Mouse (Mus musculus) cerebellum, postnatal 14 days (tissue): ENCODE measurements around the gene Atp8a1.

Experiments
- DNase-seq, 2 experiments: peaks; one replicate each; pipeline ENCODE4 v3.0.0; 2021; ENCODE audit warnings: mixed read lengths in 2 of 2

Gene Atp8a1

DNA sequence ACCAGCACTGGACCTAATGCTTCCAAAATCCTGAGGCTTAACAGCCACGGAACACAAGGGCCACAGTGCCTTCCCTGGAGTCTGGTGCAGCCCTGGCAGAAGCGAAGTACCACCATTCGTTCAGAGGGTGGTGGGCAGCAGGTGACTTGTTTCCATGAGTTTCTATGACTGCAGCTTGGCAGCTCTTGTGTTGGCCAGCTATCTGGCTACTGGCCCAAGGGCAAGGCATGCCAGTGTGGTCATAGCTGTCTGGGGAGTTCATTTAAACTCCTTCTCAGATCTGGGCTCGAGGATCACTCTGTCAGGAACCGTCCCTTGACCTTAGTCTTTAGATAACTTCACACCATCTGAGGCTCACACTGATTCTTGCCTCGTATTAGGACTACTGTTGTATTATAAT, 89.1 kb downstream of the Atp8a1 start:
- DNase-seq: peak; percentile 50 to 61

DNA sequence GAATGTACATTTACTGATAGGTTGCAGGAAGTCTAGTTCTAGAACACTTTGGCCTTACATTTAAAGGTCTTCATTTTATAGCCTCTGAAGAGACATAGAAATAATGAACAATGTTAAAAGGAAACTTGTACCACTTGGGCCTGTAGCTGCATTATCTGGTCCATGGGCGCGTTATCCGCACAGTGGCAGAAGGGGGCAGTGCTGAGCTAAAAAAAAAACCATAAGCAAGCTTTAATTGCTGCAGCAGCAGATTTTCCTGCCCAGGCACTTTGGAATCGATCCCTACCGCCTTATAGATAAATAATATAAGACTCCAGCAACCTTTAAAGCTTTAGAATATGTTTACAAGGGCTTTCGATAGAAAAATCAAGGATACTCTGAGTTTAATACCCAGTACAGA, 91.1 kb downstream of the Atp8a1 start:
- DNase-seq: peak; percentile 70 to 71

DNA sequence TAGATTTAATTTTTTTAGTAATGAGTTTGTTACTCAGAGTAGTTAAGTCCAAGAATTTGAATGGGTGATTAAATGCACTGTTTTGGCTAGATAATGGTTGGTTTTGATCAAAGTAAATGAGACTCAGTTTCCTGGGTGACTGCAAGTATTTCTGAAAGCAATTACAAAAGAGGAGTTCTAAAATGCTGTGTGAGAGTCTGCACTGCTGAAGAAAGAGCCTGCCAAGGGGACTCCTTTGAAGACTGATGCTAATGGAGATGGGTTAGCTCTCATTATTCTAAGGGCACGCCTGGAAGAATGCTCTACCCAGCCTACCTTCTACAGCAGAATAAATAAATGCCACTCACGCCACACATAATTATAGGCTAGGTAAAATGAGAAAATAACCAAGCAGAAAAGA, 94.2 kb downstream of the Atp8a1 start:
- no peak for DNase-seq

DNA sequence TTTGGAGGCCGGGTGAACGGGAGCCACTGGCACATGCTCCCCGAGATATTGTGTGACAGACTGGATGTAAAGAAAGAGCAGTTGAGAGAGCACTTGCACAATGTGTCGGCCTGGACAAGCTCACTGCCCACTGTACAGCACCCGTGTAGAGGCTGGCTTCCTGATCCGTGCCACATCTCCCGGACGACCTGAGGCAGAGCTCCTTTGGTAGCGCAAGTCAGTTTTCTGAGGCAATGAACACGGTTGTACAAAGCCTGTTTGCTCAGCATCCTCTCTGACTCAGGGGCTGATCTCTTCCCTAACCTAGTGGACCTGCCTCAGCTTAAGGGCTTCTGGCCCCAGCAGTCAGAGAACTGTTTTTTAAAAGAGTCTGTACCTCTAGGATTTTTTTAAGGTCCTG, 94.6 kb downstream of the Atp8a1 start:
- peak; percentile 13 to 18 for DNase-seq

DNA sequence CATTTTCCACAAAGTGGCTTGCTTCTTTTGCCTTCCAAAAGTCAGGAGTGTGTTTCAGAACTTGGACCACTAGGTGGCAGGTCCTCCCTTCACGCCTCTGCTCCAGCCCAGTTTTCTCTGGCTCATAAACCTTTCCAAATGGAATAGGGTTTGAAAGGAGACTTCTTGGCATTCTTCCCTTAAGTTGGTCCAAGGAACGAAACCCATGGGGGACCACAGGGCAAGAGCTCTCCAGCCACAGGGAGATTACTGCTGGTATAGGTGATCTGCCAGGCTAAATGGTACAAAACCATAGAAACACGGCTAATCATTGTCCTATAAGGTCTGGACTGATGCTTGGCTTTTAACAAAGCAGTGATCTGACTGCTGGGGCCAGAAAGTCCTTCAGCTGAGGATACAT, 95.2 kb downstream of the Atp8a1 start:
- peak; percentile 74 to 77 for DNase-seq

DNA sequence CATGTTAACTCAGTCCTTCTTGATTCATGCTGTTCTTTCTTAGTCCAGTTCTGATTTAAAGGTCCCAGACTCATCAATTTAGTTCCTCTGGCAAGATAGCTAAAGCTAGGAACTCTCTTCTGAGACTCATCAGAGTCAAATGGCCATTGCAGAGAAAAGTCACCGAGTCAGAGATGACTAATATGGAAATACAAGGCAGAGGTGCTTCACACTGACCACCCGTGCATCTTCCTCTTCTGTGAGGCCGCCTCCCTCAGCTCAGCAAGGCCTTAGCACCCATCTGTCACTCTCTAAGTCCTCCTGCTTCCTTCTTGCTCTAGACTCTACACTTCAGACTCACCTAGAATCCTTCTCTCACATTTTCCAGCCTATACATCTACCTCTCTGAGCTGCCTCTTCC, 108.0 kb downstream of the Atp8a1 start:
- DNase-seq: no peak

DNA sequence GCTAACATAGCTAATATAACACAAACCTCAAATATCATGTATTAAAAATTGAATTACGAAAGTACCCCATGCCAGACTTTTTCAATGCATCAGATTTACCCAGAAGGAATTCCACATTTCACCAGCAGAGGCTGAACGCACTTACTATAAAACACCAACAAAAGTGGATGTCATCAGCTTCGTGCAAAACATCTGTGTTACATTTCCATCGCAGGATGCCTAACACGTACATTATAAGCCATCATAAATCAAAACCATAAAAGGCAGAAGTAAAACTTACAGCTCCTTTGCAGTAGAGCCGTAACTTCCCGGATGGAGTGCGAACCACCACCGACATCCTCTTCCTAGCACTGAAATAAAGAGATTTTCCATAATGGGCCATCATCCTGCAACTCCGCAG, 109.1 kb downstream of the Atp8a1 start:
- no peak for DNase-seq

DNA sequence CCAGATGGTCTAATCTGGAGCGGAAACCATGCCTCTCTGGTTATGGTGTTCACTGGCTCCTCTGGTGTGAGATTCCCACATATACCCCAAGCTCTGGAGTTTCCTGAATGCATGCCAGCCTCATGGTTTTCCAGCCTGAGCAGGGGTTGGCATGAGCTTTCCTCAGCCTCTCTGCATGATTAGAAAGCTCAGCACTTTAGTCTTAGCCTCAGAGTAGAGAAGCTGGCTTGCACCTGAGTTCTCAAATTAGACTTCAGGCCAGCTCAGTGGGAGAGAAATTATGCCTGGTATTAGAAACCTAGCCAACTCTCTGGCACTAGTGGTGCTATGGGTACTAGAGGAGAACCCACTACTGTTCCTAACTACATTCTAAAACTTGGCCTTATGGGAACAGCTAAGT, 111.5 kb downstream of the Atp8a1 start:
- DNase-seq: peak; percentile 23 to 57

DNA sequence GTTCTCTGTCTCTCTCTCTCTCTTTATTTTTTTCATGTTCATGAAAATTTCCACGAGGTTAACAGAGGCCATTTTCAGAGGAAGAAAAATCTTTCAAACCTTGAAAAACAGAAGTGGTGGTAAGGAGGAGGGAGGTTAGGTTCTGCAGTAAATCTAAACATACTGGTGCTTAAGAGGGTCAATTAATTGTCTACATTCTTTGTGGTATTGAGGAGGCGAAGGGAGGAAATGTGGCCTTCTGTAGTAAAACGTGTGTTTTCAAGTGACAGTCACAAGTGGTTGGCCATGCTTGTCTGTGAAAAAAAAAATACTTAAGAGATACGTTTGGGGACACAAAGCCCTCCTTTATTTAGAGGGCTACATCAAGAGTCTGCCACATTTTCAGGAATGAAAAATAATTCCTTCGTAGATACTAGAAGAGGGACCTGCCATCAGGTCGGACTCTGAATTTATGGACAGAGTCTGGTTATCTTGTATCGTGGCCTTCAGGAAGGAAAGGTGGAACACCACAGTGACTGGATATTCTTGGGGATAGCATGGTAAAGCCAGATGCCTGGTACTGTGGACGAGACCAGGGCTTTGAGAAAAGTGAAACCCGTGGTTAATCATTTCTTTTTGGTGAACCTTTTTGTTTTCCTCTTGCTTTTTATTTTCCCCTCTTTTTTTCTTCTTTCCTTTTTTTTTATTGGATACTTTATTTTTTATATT, 113.5 kb downstream of the Atp8a1 start:
- no peak for DNase-seq

DNA sequence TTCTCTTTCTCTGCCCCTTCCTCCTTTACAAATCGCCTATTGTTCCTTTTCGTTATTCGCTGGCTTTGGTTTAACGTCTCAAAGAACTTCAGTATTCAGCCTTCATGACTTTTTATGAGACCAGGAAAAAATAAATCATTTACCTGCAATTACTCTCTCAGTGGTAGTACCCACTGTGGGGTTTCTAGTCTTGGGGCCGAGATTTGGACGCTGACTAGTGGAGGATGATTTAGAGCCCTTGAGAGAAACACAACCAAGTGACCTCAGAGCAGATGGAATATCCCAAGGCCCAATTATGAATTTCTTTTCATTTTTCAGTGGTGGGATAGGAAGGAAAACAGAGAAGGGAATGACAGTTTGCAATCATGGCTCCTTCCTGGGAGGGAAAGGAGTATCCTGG, 114.1 kb downstream of the Atp8a1 start:
- DNase-seq: no peak

DNA sequence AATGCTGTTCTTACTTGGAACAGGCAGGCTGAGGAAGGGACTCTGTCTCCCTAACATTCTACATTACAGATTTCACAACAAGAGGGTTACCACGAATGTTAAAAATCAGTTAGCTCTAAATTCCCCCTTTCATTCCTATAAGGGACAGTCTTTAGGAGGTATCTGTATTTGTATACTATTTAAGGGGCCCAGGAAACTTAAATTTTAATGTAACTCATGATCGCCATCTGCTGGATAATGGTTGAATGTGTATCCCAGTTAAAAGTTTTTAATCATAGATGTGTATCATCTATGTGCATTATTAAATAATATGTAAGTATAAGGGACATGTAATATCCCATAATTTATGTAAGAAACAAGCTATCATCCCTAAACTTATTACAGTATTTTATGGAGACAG, 119.5 kb downstream of the Atp8a1 start:
- peak in 1 of 2 experiments; percentile 27 for DNase-seq

DNA sequence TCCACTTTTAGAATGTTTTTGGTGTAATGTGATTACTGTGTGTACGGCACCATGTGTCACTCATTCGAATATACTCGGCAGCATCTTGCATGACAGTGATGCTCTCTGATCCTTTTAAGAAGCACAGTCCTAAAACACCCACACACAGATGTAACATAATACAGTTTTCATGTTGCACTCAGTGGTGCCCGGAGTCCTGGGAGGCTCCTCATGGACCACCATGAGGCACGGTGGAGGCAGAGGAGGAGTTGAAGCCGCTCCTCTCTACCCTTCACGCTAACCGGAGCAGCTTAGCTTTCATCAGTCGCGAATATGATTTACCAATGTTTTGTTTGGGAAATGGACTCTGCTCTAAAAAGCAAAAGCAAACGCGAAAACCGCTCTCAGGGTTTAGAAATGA, 120.4 kb downstream of the Atp8a1 start:
- DNase-seq: no peak

DNA sequence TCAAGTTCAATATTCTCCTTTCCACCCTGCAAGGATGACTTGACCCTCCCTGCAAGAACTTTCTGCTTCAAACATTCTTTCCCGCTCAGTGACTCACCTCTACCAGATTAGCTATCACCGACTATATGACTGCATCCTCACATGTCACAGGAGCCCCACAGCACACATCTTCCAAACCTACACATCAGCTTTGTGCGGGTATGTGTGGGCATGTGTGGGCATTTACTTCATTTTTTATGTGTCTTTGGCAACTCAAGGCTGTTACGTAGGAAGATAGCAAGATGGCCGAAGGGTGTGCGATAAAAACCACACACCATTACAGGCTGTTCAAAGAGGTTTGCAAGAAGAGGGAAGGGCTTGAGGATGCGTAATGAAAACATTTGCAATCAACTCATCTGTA, 145.6 kb downstream of the Atp8a1 start:
- DNase-seq: no peak

DNA sequence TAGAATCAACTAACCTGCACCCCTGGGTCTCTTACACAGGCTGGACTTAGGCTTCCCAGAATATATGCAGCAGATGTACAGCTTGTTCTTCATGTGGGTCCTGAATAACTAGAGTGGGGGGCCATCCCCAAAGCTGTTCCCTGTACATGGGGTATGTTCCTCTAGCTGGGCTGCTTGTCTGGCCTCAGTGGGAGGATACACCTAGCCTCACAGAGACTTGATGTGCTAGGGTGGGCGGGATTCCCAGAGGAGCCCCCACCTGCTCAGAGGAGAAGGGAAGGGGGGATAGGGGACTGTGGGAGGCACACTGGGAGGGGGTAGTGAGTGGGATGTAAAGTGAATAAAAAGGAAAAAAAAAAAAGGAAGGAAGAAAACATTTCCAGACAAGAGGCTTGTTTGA, 147.8 kb downstream of the Atp8a1 start:
- no peak for DNase-seq

DNA sequence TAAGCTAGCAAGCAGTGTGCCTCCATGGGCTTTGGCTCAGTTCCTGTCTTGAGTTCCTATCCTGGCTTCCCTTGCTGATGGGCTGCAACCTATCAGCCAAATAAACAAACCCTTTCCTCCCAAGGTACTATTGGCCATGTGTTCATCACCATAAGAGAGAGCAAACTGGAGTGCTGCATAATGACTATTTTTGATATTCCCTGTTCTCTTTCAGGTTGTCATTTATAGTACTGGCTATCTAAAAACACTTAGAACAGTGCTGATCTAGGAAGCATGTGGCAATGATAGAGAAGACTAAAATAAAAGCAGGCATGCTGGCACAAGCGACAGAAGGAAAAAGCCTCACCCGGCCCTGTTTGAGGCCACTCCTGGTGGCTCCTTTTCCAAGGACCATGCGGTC, 149.1 kb downstream of the Atp8a1 start:
- DNase-seq: no peak

DNA sequence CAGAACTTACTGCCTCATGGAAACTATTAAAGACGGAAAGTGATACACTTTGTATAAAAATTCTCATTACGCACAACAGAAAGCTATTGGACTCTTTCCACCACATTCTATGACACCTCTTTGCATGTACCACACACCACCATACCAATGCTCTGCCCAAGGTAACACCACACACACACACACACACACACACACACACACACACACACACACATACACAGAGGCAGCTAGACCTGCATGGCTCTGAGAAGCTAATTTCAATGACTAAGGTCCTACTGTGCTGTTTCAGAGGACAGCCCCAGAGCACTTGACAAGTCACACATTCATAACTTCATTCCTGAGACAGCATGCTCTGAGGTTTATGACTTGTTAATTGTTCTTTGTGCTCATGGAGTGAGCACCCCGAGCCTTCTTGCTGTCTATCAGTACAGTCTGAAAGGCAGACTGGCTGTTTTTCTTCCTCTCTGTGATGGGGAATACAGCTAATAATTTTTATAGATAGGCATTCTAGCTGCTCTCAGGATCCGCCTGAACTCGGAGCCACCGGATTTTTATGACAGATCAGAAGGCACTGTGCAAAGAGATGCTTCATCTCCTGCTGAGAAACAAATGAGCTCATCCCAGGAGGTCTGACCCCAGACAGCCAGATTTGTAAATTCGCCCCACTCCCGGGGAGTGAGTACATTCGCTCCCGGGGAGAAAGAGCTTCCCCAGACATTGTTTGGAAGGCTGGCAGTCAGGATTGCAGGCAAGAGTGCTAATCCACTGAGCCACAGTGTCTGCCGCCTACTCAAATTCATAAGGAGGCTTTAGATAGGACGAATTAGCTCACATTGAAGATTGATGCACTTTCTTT, 150.3 kb downstream of the Atp8a1 start:
- peak in 1 of 2 experiments; percentile 36 for DNase-seq

DNA sequence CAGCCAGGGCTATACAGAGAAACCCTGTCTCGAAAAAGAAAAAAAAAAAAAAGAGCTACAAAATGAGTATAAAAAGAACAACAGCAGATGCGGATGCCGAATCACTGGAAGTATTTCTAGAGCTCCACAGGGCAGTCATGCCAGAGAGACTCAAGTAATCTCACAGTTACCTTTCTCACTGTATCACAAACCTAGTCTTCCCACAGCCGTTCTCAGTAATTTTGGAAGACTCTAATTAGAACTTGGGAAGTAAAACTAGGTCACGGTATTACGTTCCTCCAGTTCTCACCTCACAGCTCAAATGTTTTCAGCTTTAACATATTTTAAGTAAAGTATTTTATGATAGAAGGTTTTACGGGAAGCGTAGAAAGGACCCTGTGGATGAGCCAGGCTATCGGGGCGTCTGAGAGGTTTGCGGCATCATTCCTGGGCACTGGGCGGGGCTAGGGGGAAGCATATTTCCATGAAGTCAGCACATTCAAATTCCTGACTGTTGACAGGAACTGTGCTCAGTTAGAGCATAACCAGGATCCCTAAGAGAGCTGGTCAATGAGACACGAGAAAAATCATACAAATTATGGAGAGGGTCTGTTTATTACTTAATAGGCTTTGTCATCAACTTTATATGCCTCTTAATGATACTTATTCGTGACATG, 152.1 kb downstream of the Atp8a1 start:
- no peak for DNase-seq

DNA sequence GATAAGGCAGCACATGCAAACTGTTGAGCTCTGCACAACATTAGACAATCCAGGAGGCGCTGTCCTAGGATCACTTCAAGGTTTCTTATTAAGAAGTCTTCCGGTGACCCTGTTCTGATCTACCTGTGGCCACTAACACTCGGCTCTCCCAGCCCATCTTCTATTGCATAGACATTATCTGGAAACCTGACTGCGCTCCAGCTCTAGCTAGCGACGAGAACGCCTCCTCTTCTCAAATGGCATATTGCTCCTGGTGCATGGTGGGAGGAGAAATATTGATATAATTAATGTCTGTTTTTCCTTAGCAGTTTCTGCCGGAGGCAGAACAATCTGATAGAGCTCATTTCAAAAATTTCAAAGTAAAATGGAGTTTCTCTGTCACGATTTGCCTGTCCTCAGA, 156.9 kb downstream of the Atp8a1 start:
- DNase-seq: no peak

DNA sequence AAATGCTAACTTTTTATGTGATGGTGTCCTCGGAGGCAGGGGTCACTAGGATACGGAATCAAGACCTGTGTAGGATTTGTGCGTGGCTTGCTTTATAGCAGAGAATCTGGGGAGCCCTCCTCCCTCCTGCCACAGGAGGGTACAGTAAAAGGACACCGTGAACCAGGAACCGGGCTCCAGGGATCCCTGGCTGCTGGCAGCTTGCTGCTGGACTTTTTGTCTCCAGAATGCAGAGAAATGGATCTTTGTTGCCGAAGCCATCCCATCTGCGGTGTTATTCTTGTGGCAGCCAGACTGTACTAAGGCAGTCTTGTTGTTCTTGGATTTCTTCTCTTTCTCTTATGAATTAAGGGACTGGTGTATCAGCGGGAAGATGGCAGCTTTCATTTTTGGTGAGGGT, 159.2 kb downstream of the Atp8a1 start:
- no peak for DNase-seq

DNA sequence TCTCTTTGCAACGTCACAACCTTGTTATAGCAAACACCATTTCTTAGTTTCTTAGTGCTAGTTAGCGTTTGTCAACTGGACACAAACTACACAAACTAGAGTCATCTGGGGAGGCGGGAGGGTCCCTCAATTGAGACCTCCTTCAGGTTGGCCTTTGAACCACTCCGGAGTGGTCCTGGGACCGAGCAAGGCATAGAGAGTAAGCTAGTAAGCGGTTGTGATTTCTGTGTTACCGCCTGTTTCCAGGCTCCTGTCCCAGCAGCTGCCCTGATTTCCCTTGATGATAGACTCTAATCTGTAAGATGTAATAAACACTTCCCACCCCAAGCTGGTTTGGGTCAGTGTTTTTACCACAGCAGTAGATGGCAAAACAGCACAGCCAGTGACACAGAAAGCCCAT, 161.3 kb downstream of the Atp8a1 start:
- no peak for DNase-seq

DNA sequence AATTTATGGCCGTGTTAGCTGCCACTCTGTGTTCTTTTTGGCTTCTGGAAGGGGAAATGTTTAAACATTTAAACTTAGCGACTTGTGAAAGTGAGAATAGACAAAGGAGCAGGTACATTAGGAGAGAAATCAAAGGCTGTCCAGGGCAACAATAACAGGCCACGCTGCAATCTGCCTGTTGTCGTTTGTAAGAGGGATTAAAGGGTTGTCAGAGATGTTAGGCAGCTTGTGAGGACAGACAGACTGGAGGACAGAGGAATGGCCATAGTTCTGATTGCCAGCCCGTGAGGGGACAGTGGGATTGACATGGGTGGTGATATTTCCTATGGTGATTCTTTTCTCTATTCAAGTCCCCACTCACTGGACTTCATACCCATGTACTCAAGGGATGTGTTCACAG, 161.8 kb downstream of the Atp8a1 start:
- DNase-seq: no peak

DNA sequence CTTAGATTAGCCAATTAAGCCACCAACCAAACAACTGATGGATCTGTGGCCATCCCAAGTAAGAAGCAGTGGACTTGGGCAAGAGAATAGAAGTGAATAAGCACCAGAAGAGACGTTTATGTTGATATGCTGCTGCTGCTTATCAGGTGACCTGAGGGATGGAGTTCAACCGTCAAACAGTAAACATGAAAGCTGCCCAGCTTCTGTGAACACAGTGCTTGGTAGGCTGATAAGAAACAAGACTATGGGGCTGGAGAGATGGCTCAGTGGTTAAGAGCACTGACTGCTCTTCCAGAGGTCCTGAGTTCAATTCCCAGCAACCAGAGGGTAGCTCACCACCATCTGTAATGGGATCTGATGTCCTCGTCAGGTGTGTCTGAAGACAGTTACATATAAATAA, 168.4 kb downstream of the Atp8a1 start:
- no peak for DNase-seq

DNA sequence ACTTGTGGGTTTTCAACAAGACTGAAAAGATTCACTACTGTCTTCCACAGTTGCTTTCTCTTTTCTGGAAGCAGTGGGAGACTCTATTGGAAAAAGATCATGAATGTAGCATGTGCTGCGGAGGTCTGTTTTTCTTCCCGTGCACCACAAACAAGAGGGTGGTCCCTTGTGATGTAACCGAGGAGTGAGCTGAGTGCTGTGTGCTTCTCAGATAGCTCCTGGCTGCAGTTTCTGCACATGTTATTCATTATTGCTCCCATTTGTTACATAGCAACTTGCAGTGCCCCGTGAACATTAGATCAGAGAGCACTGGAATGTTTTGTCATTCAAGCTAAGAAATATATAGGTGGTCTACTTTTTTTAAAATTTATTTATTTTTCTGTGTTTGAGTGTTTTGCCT, 174.2 kb downstream of the Atp8a1 start:
- no peak for DNase-seq

DNA sequence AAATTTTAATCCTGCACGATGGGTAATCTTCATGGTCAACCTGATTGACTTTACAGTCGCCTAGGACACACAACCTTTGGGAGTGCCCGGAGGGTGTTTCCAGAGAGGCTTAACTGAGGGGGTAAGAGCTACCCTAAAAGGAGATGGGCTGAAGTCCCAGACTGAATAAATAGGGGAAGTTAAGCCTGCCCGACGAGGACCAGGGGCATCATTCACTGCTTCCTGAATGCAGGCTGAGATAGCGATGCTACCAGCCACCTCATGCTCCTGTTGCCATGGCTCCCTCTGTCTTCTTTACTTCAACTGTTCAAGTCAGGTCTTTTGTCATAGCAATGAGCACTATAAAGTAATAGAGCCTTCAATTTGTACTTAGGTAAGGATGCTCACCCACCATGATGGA, 177.1 kb downstream of the Atp8a1 start:
- DNase-seq: no peak
